Mouse (Mus musculus) heart, postnatal 4 days (tissue): ENCODE measurements around the gene Phyhipl. TPM values are rescaled to one million over a fixed set of nuclear protein-coding genes. Genes with fewer than 3 reads are reported as not detected.

Source experiments
- DNase-seq: peaks from one replicate; pipeline ENCODE4 v3.0.0; 2021
- total RNA-seq, 2 experiments: library from RNA; stranded (reverse); gene quantifications; 2 replicates each; pipeline ENCODE4 v1.2.3; 2021

The Phyhipl gene
- total RNA-seq, 2 experiments from 2014 or later = 0.29 to 0.74 TPM

- DNase-seq = no peak
Measured at GRCm38 (mm10) chr10:70532249-70532648, 123.5 kb downstream of the Phyhipl start.

DNA sequence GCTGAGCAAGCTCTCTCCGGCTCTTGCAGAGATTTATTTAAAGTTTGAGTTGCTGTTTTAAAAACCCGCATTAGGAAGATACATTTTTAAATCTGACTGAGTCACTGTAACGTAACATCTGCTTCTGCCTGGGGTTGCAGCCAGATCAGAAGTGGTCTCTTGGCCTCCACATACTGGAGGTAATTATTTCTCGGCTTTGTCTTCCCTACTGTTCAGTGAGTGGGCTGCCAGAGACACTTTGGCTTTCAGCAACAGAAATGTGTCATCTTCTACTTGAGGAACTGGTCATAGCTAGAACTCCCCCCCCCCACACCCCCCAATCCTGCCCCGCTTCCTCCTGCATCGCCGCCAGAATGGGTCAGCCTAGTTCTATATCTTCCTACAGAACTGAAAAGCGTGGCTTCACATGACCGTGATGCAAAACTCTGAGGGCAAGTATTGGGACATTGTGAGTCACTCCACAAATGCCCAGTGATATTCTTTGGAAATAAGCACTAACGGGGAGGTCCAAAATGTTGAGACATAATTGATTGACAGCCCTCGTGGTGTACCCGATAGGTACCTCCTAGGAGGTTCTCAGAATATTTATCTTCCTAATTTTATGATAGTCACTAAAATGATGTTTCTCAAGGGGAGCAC lies 125.5 kb downstream of the Phyhipl start:
- no peak for DNase-seq

GRCm38 (mm10) chr10:70521379-70521778 lies 134.4 kb downstream of the Phyhipl start:
- no peak for DNase-seq

- DNase-seq = peak; percentile 21
Measured at GRCm38 (mm10) chr10:70520143-70521131, 135.3 kb downstream of the Phyhipl start.

DNA sequence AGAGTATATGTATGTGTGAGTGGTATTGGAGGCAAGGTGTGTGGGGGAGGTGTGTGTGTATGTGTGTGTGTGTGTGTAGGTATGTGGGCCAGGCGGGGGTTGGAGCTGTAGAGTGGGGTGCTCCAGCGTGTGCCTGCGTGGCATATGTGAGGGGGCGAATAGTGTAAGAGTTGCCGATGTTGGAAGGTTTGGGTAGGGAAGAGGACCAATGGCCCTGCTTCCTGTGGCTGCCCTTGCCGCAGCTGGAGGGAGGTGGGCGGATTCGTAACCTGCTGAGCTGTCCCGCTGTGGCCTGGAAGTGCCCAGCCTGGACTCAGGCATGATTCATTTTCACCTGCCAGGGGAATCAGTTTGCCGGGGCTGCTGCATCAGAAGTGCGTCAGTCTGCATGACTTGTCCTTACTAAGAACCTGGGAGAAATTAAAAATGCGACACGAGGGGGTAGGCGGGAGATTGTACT lies 136.1 kb downstream of the Phyhipl start:
- no peak for DNase-seq

DNA sequence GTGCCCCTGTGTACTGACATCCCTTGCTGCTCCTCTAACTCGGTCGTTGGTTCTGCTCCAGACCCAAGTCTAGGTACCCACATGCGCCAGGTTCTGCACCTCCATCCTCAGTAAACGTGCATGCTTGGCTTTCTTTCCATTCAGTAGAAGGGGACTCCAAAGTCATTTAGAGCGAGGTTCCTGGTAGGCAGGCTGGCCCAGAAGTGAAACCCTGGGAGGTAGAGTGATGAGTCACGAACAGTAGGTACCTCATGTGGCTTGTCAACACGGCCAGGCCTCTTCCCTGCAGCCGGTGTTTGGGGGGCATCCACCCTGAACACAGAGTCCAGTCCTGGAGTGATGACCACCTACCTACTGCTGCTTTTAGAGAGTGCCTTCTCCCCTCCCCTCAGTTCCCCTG lies 139.1 kb downstream of the Phyhipl start:
- DNase-seq = no peak

DNA sequence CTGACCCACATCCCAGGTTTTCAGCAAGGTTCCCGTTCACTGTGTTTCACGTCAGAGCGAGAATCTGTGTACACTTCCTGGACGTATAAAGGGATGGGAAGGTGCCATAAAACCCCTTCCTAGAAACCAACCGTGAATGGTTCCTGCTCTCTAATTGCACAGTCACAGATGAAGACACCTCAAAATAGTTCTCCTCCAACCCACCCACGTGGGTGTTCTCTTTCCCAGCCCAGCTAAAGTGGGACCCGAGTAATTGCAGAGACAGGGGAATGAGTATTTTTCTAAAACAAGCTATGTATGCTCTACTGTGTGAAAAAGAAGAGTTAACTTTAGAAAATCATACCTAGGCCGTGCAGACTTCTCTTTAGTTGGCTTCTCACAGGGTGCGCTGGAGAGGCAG lies 140.9 kb downstream of the Phyhipl start:
- DNase-seq = no peak

GRCm38 (mm10) chr10:70507880-70508279 lies 147.9 kb downstream of the Phyhipl start:
- no peak for DNase-seq

Other genes starting within 250 kb of the Phyhipl start
- 1 to 10 TPM; 7.2 to 8.2 TPM for gene Fam13c, start 215.5 kb downstream of the Phyhipl start, total RNA-seq